Mouse (Mus musculus) liver, adult 2 months (tissue): ENCODE results near the gene Olfr429.

Source experiments
- CTCF ChIP-seq: fragments of 200-500 bp; IDR thresholded peaks from 2 replicates; pipeline ENCODE4 v1.5.1; 2011; ENCODE audit warnings: low read depth, low read length, control low read depth
- POLR2A ChIP-seq: fragments of 200-500 bp; IDR thresholded peaks from 2 replicates; pipeline ENCODE4 v1.6.1; 2011; ENCODE audit warnings: low read length, control low read depth; ENCODE audit not compliant: insufficient read depth; ENCODE audit errors: extremely low read depth

DNA sequence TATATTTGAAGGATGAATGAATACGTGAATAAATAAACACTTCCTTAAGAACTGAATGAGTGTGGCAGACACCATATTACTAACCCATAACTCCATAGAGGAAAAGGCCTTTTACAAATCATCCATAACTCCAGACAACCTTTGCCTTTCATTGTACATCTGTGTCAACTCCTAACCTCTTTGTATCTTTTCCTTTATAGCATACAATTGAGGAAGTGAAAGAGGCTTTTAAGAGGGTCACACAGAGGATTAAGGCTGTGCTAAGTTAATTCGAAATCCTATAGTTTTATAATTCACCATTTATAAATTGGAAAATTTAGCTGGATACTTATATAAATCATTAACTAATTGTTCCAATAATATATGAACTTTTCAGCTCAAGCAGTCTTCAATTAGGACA is 28.9 kb upstream of the Olfr429 start:
- no peak for TF ChIP-seq CTCF
- TF ChIP-seq POLR2A = no peak
